Mouse (Mus musculus): ENCODE measurements at regions not wholly inside any gene's neighbourhood (a gene's known extent, or its start where the extent isn't known, plus 50 kb on each side); places are given as distances from the start of the nearest gene placed in this dataset.

GRCm38 (mm10) chr8:60372681-60373398, 130.2 kb downstream of the Gm10283 start:
- no peak for ATAC-seq (ENCODE audit: insufficient number of reproducible peaks, low FRiP score)
- H3K27ac ChIP-seq (ENCODE audit: poor library complexity, severe bottlenecking): no peak overlapping the region
- no peak overlapping the region for H3K4me3 ChIP-seq

GRCm38 (mm10) chr8:60348291-60348690, 154.7 kb downstream of the Gm10283 start:
- Histone ChIP-seq H3K4me2 (no peak overlapping the region), H3K9me3 (replicated peaks) (no peaks in the 10 kb centered on the region), H3K27ac (ENCODE audit: poor library complexity, severe bottlenecking) (no peak overlapping the region), H3K36me3 (no peaks in the 10 kb centered on the region), H3K4me1 (replicated peaks) (no peaks in the 10 kb centered on the region), H3K9ac (no peak overlapping the region), H3K27me3 (replicated peaks) (no peaks in the 10 kb centered on the region), H3K4me3 (no peak overlapping the region)
- ATAC-seq (ENCODE audit: insufficient number of reproducible peaks, low FRiP score): no peak
- 63% methylated on average over 2 of the region's 2 CpGs for WGBS

More at GRCm38 (mm10) chr8:60372681-60373398, 130.2 kb downstream of the Gm10283 start:
- no peak overlapping the region for H3K9ac ChIP-seq
- H3K27me3 ChIP-seq (replicated peaks): no peaks in the 10 kb centered on the region
- no peak overlapping the region for H3K4me2 ChIP-seq
- no peaks in the 10 kb centered on the region for H3K4me1 ChIP-seq (replicated peaks)
- H3K9me3 ChIP-seq (replicated peaks): no peaks in the 10 kb centered on the region
- no peaks in the 10 kb centered on the region for H3K36me3 ChIP-seq
- WGBS: 85% methylated on average over 9 of the region's 9 CpGs

DNA sequence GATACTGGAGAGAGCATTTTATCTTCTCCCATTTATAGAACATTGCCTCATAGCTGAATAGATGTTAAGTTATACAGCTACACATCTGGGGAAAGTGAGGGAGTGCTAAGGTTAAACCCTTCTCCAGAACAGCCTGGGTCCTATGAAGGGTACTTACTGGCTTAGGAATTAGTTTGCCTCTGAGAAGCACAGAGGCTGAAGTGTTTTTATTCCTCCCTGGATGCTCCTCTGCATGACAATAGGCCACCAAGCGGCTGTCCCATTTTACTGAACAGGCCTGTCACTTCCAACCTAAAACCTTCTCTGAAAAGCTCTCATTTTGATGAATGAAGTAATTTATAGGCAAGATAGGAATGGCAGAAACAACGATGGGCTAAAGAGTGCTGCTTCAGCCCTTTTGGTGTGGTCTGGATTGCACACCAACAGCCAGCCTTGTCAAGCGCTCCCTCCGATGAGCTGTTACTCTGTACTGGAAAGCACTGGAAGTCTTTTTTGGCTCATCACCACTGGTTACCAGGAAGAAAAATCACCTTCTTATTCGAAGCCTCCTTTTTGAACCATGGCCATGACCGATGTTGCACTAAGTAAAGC, 157.1 kb downstream of the Gm10283 start:
- H3K9me3 ChIP-seq (replicated peaks): no peaks in the 10 kb centered on the region
- H3K36me3 ChIP-seq: no peaks in the 10 kb centered on the region
- H3K4me2 ChIP-seq: no peak overlapping the region
- no peak overlapping the region for H3K27ac ChIP-seq (ENCODE audit: poor library complexity, severe bottlenecking)
- H3K4me1 ChIP-seq (replicated peaks): no peaks in the 10 kb centered on the region
- no peaks in the 10 kb centered on the region for H3K27me3 ChIP-seq (replicated peaks)
- 71% methylated on average over 6 of the region's 6 CpGs for WGBS
- H3K9ac ChIP-seq: no peak overlapping the region
- H3K4me3 ChIP-seq: no peak overlapping the region
- ATAC-seq (ENCODE audit: insufficient number of reproducible peaks, low FRiP score): no peak

GRCm38 (mm10) chr8:60315478-60315877, 187.5 kb downstream of the Gm10283 start:
- H3K4me3 ChIP-seq: no peak overlapping the region
- 65% methylated on average over 3 of the region's 3 CpGs for WGBS
- H3K4me2 ChIP-seq: no peak overlapping the region
- H3K9me3 ChIP-seq (replicated peaks): no peaks in the 10 kb centered on the region
- H3K4me1 ChIP-seq (replicated peaks): no peaks in the 10 kb centered on the region
- ATAC-seq (ENCODE audit: insufficient number of reproducible peaks, low FRiP score): no peak
- H3K9ac ChIP-seq: no peak overlapping the region
- H3K27ac ChIP-seq (ENCODE audit: poor library complexity, severe bottlenecking): no peak overlapping the region
- H3K27me3 ChIP-seq (replicated peaks): no peaks in the 10 kb centered on the region
- no peaks in the 10 kb centered on the region for H3K36me3 ChIP-seq

GRCm38 (mm10) chr8:60313977-60314854, 188.8 kb downstream of the Gm10283 start:
- ATAC-seq (ENCODE audit: insufficient number of reproducible peaks, low FRiP score): no peak
- no peak overlapping the region for H3K4me3 ChIP-seq

GRCm38 (mm10) chr8:60310136-60310535, 192.9 kb downstream of the Gm10283 start:
- Histone ChIP-seq H3K4me2 (no peak overlapping the region), H3K9ac (no peak overlapping the region), H3K27me3 (replicated peaks) (no peaks in the 10 kb centered on the region), H3K4me1 (replicated peaks) (no peaks in the 10 kb centered on the region), H3K9me3 (replicated peaks) (no peaks in the 10 kb centered on the region), H3K4me3 (no peak overlapping the region), H3K36me3 (no peaks in the 10 kb centered on the region), H3K27ac (ENCODE audit: poor library complexity, severe bottlenecking) (no peak overlapping the region)
- 70% methylated on average over 2 of the region's 2 CpGs for WGBS
- ATAC-seq (ENCODE audit: insufficient number of reproducible peaks, low FRiP score): no peak

More at GRCm38 (mm10) chr8:60313977-60314854, 188.8 kb downstream of the Gm10283 start:
- Histone ChIP-seq H3K27me3 (replicated peaks) (no peaks in the 10 kb centered on the region), H3K27ac (ENCODE audit: poor library complexity, severe bottlenecking) (no peak overlapping the region), H3K9ac (no peak overlapping the region), H3K4me1 (replicated peaks) (no peaks in the 10 kb centered on the region), H3K4me2 (no peak overlapping the region), H3K36me3 (no peaks in the 10 kb centered on the region), H3K9me3 (replicated peaks) (no peaks in the 10 kb centered on the region)
- 64% methylated on average over 8 of the region's 8 CpGs for WGBS

- H3K4me2 ChIP-seq: no peak overlapping the region
- ATAC-seq (ENCODE audit: insufficient number of reproducible peaks, low FRiP score): no peak
- no peaks in the 10 kb centered on the region for H3K9me3 ChIP-seq (replicated peaks)
- 78% methylated on average over 7 of the region's 7 CpGs for WGBS
- H3K27ac ChIP-seq (ENCODE audit: poor library complexity, severe bottlenecking): no peak overlapping the region
- no peaks in the 10 kb centered on the region for H3K36me3 ChIP-seq
- H3K4me1 ChIP-seq (replicated peaks): no peaks in the 10 kb centered on the region
- H3K27me3 ChIP-seq (replicated peaks): no peaks in the 10 kb centered on the region
- no peak overlapping the region for H3K9ac ChIP-seq
- no peak overlapping the region for H3K4me3 ChIP-seq
Measured at GRCm38 (mm10) chr8:60301282-60301681, 201.7 kb downstream of the Gm10283 start.

GRCm38 (mm10) chr8:60277211-60277801, 225.7 kb downstream of the Gm10283 start:
- H3K4me1 ChIP-seq (replicated peaks): no peaks in the 10 kb centered on the region
- no peaks in the 10 kb centered on the region for H3K27me3 ChIP-seq (replicated peaks)
- no peaks in the 10 kb centered on the region for H3K9me3 ChIP-seq (replicated peaks)
- WGBS: 53% methylated on average over 2 of the region's 2 CpGs
- no peaks in the 10 kb centered on the region for H3K36me3 ChIP-seq
- ATAC-seq (ENCODE audit: insufficient number of reproducible peaks, low FRiP score): no peak
- H3K4me2 ChIP-seq: no peak overlapping the region
- H3K9ac ChIP-seq: no peak overlapping the region
- H3K27ac ChIP-seq (ENCODE audit: poor library complexity, severe bottlenecking): no peak overlapping the region
- no peak overlapping the region for H3K4me3 ChIP-seq

- no peak overlapping the region for H3K9ac ChIP-seq
- no peak overlapping the region for H3K4me2 ChIP-seq
- 83% methylated on average over 6 of the region's 6 CpGs for WGBS
- no peaks in the 10 kb centered on the region for H3K9me3 ChIP-seq (replicated peaks)
- H3K4me1 ChIP-seq (replicated peaks): no peaks in the 10 kb centered on the region
- H3K4me3 ChIP-seq: no peak overlapping the region
- H3K27ac ChIP-seq (ENCODE audit: poor library complexity, severe bottlenecking): no peak overlapping the region
- no peaks in the 10 kb centered on the region for H3K36me3 ChIP-seq
- ATAC-seq (ENCODE audit: insufficient number of reproducible peaks, low FRiP score): no peak
- H3K27me3 ChIP-seq (replicated peaks): no peaks in the 10 kb centered on the region
Measured at GRCm38 (mm10) chr8:60250341-60250740, 252.7 kb downstream of the Gm10283 start.

DNA sequence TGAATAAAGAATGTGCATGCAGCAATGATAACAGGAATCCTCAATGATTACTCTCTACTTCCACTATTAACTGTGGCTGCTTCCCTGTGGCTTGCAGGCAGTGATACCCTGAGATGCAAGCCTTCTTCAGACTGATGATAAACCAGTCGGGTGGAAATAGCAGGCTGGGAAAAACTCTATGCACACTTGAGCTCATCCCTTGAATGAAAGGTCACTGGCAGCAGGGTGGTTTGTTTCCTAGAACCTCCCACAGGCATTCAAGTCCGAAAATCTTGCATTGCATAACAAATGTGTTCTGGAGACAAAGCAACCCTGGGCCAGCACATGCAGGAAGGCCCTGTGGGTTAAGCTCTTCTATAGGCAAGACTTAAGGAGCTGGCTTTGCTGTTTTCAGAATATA, 253.3 kb downstream of the Gm10283 start:
- H3K4me3 ChIP-seq: no peak overlapping the region
- H3K4me2 ChIP-seq: no peak overlapping the region
- no peaks in the 10 kb centered on the region for H3K27me3 ChIP-seq (replicated peaks)
- no peak overlapping the region for H3K27ac ChIP-seq (ENCODE audit: poor library complexity, severe bottlenecking)
- no peak for ATAC-seq (ENCODE audit: insufficient number of reproducible peaks, low FRiP score)
- no peaks in the 10 kb centered on the region for H3K4me1 ChIP-seq (replicated peaks)
- no peak overlapping the region for H3K9ac ChIP-seq
- H3K36me3 ChIP-seq: no peaks in the 10 kb centered on the region
- H3K9me3 ChIP-seq (replicated peaks): no peaks in the 10 kb centered on the region
- WGBS: 40% methylated on average over 2 of the region's 2 CpGs

GRCm38 (mm10) chr8:60247601-60248000, 255.4 kb downstream of the Gm10283 start:
- no peak overlapping the region for H3K4me2 ChIP-seq
- ATAC-seq (ENCODE audit: insufficient number of reproducible peaks, low FRiP score): no peak
- no peak overlapping the region for H3K4me3 ChIP-seq

More at GRCm38 (mm10) chr8:60247601-60248000, 255.4 kb downstream of the Gm10283 start:
- no peak overlapping the region for H3K27ac ChIP-seq (ENCODE audit: poor library complexity, severe bottlenecking)
- no peak overlapping the region for H3K9ac ChIP-seq
- no peaks in the 10 kb centered on the region for H3K4me1 ChIP-seq (replicated peaks)
- no peaks in the 10 kb centered on the region for H3K36me3 ChIP-seq
- H3K27me3 ChIP-seq (replicated peaks): no peaks in the 10 kb centered on the region
- H3K9me3 ChIP-seq (replicated peaks): no peaks in the 10 kb centered on the region

All from heart, embryonic 12.5 days (tissue).